Comparison of ENCODE assay signal across 8 mouse cellular contexts in the genomic region with DNA sequence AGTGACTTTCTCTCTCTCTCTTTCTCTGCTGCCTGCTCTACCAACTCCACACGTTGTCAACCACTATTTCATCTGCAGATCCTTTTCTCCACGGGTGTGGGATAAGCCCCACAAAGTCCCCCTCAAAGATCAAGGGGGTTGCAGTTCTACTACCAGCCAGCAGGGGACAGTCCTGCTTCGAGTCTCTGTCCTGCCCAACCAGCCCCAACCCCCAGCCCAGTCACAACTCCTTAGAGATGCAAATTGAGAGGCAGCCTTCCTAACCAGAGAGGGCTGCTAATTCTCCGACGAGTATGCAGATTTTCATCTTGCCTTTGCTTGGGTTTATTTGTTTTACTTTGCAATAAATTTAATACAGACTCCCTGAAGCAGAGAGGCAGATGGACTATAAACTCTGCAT. TPM values are rescaled to one million over a fixed set of nuclear protein-coding genes. Genes with fewer than 3 reads are reported as not detected.
DNase-seq lines count a peak whose midpoint lies in the region; ATAC-seq and TF ChIP-seq lines count a peak whose summit lies in the region.

No protein-coding gene starts in this region.

- no peak overlapping the region for H3K4me3 ChIP-seq in cortical plate, adult 2 months (ENCODE audit: insufficient read depth, low read length)
- no peak overlapping the region for H3K4me3 ChIP-seq in limb, embryonic 13.5 days
- no peak overlapping the region for H3K4me3 ChIP-seq in neural tube, embryonic 11.5 days (ENCODE audit: low read depth, low read length)
- H3K4me3 ChIP-seq in stomach, embryonic 14.5 days (ENCODE audit: low read depth, low read length): no peak overlapping the region

- TF ChIP-seq CTCF in cortical plate, adult 2 months (IDR thresholded peaks at IDR 0.05; ENCODE audit: extremely low read depth, insufficient read depth, low read length): peak; percentile 87

- H3K27ac ChIP-seq in cortical plate, adult 2 months (ENCODE audit: insufficient read depth, low read length): no peak overlapping the region
- H3K27ac ChIP-seq in limb, embryonic 13.5 days: no peak overlapping the region
- H3K27ac ChIP-seq in neural tube, embryonic 11.5 days (ENCODE audit: low read depth, low read length): no peak overlapping the region
- no peak overlapping the region for H3K27ac ChIP-seq in stomach, embryonic 14.5 days (ENCODE audit: low read length)

- no peaks in the 10 kb centered on the region for H3K9me3 ChIP-seq in limb, embryonic 13.5 days
- no peaks in the 10 kb centered on the region for H3K9me3 ChIP-seq in neural tube, embryonic 11.5 days (ENCODE audit: control insufficient read depth, low read length)
- H3K9me3 ChIP-seq in stomach, embryonic 14.5 days (ENCODE audit: control insufficient read depth, low read depth, low read length): no peaks in the 10 kb centered on the region

- H3K4me2 ChIP-seq in limb, embryonic 13.5 days (replicated peaks): peak overlapping the region; percentile 15; the same call in 1 of the 2 replicates
- no peak overlapping the region for H3K4me2 ChIP-seq in neural tube, embryonic 11.5 days (ENCODE audit: low read depth)
- no peak overlapping the region for H3K4me2 ChIP-seq in stomach, embryonic 14.5 days (replicated peaks; ENCODE audit: low read depth, low read length)

- peaks cover 5% of the 10 kb centered on the region for H3K4me1 ChIP-seq in cortical plate, adult 2 months (ENCODE audit: control insufficient read depth, insufficient read depth, low read length)
- H3K4me1 ChIP-seq in limb, embryonic 13.5 days: peaks cover 70% of the 10 kb centered on the region
- peaks cover 15% of the 10 kb centered on the region for H3K4me1 ChIP-seq in neural tube, embryonic 11.5 days (ENCODE audit: control insufficient read depth, insufficient read depth, low read length)
- no peaks in the 10 kb centered on the region for H3K4me1 ChIP-seq in stomach, embryonic 14.5 days (ENCODE audit: control insufficient read depth, insufficient read depth, low read length)

- intact Hi-C loops in gastrocnemius, postnatal 14 days (cut with DNase I; ENCODE audit: low total_unique reads): loop anchor here (2.0 kb wide), 1 partner anchor 54 kb away; no protein-coding TSS in a partner anchor

- H3K9ac ChIP-seq in limb, embryonic 13.5 days: no peak overlapping the region
- H3K9ac ChIP-seq in neural tube, embryonic 11.5 days (ENCODE audit: low read length): no peak overlapping the region
- no peak overlapping the region for H3K9ac ChIP-seq in stomach, embryonic 14.5 days (replicated peaks; ENCODE audit: low read depth, low read length)

- DNase-seq in urinary bladder, postnatal 25 days (ENCODE audit: low spot score): peak; percentile 35
- DNase-seq in urinary bladder, adult 2 months (ENCODE audit: low spot score): no peak
- DNase-seq in gastrocnemius, postnatal 14 days: peak; percentile 64
- peak; percentile 10 to 53 for DNase-seq in kidney, adult 8-10 months
- DNase-seq in neural tube, embryonic 11.5 days (ENCODE audit: low spot score): peak; percentile 74

- no peak for TF ChIP-seq POLR2A in cortical plate, adult 2 months (IDR thresholded peaks at IDR 0.05; ENCODE audit: extremely low read depth, insufficient read depth, low read length)

- H3K27me3 ChIP-seq in limb, embryonic 13.5 days: peaks cover 51% of the 10 kb centered on the region
- no peaks in the 10 kb centered on the region for H3K27me3 ChIP-seq in neural tube, embryonic 11.5 days (ENCODE audit: control insufficient read depth, insufficient read depth, low read length)
- H3K27me3 ChIP-seq in stomach, embryonic 14.5 days (ENCODE audit: control insufficient read depth, insufficient read depth, low read length): no peaks in the 10 kb centered on the region

- no peaks in the 10 kb centered on the region for H3K36me3 ChIP-seq in limb, embryonic 13.5 days
- no peaks in the 10 kb centered on the region for H3K36me3 ChIP-seq in neural tube, embryonic 11.5 days (ENCODE audit: control insufficient read depth, insufficient read depth, low read length)
- H3K36me3 ChIP-seq in stomach, embryonic 14.5 days (ENCODE audit: control insufficient read depth, insufficient read depth, low read length): no peaks in the 10 kb centered on the region

- peak; percentile 57; the same call in 1 of the 2 replicates for ATAC-seq in limb, embryonic 13.5 days (ENCODE audit: low FRiP score, low read depth)
- ATAC-seq in neural tube, embryonic 11.5 days (ENCODE audit: insufficient read depth, low FRiP score, low TSS enrichment): peak; percentile 84
- 0 out of 2 replicates have a peak, but pooled peaks have one; percentile 23 for ATAC-seq in stomach, embryonic 14.5 days (ENCODE audit: insufficient number of reproducible peaks, insufficient read depth, low FRiP score, low read depth)

- 0% methylated on average over 5 of the region's 5 CpGs for WGBS in limb, embryonic 13.5 days
- WGBS in neural tube, embryonic 11.5 days: 1% methylated on average over 5 of the region's 5 CpGs
- 4% methylated on average over 5 of the region's 5 CpGs for whole genome bisulfite sequencing in stomach, embryonic 14.5 days

RNA-seq across cellular contexts. Expression of gene Pknox2, which starts 29.9 kb away (rescaled TPM):
- polyA plus RNA-seq in urinary bladder, adult 2 months (2012; rRNA removed): 13.6 and 17.0 TPM in 2 replicates
- 80.9 and 84.4 TPM in 2 replicates for polyA plus RNA-seq in cortical plate, adult 2 months (2012; rRNA removed)
- 10 to 100 TPM; 27.6 to 31.4 TPM for total RNA-seq in gastrocnemius, postnatal 14 days (2021)
- polyA plus RNA-seq in limb, embryonic 13.5 days (2015; fragmentation: Nextera tagmentation; extraction: Ambion mirVana): 14.5 and 16.1 TPM in 2 replicates
- polyA plus RNA-seq in neural tube, embryonic 11.5 days (2014; fragmentation: Nextera tagmentation; extraction: Ambion mirVana): 22.8 and 24.3 TPM in 2 replicates
- polyA plus RNA-seq in stomach, embryonic 14.5 days (2014; fragmentation: Nextera tagmentation; extraction: Ambion mirVana): 6.1 and 7.5 TPM in 2 replicates

RNA-seq across cellular contexts. Expression of gene Tmem218, which starts 30.9 kb away (rescaled TPM):
- polyA plus RNA-seq in urinary bladder, adult 2 months (2012; rRNA removed): 4.4 and 5.3 TPM in 2 replicates
- 9.7 and 11.1 TPM in 2 replicates for polyA plus RNA-seq in cortical plate, adult 2 months (2012; rRNA removed)
- 1 to 10 TPM; 2.4 TPM for total RNA-seq in gastrocnemius, postnatal 14 days (2021)
- 12.0 and 12.3 TPM in 2 replicates for polyA plus RNA-seq in limb, embryonic 13.5 days (2015; fragmentation: Nextera tagmentation; extraction: Ambion mirVana)
- 11.5 and 13.9 TPM in 2 replicates for polyA plus RNA-seq in neural tube, embryonic 11.5 days (2014; fragmentation: Nextera tagmentation; extraction: Ambion mirVana)
- 12.5 and 13.3 TPM in 2 replicates for polyA plus RNA-seq in stomach, embryonic 14.5 days (2014; fragmentation: Nextera tagmentation; extraction: Ambion mirVana)

Comparison
In these comparisons a context has a peak if more than half of its experiments do, and no peak if none do; other contexts are left out.
1. ATAC-seq: peak in every context shown above with its lines; median percentile 84 in neural tube, embryonic 11.5 days; 57 in limb, embryonic 13.5 days; 23 in stomach, embryonic 14.5 days.